Mouse (Mus musculus): ENCODE data around the gene Tor2a. TPM values are rescaled to one million over a fixed set of nuclear protein-coding genes. Genes with fewer than 3 reads are reported as not detected.

The Tor2a gene
- total RNA-seq, 2 experiments from 2014 or later, result 4.9 to 5.7 TPM

GRCm38 (mm10) chr2:32729547-32729946 is 27.5 kb upstream of the Tor2a start:
- no peak for DNase-seq

- no peak for DNase-seq
These were observed 26.2 kb upstream of the Tor2a start for GRCm38 (mm10) chr2:32730854-32731253.

GRCm38 (mm10) chr2:32731911-32732310 is 25.1 kb upstream of the Tor2a start:
- no peak for DNase-seq

GRCm38 (mm10) chr2:32732695-32733094 is 24.3 kb upstream of the Tor2a start:
- DNase-seq, result no peak

GRCm38 (mm10) chr2:32734480-32734879 is 22.6 kb upstream of the Tor2a start:
- no peak for DNase-seq

- DNase-seq, result peak; percentile 71
These were observed 22.1 kb upstream of the Tor2a start for GRCm38 (mm10) chr2:32734933-32735332.

GRCm38 (mm10) chr2:32736306-32736829 is 20.7 kb upstream of the Tor2a start:
- DNase-seq, result no peak

GRCm38 (mm10) chr2:32737008-32737407 is 20.0 kb upstream of the Tor2a start:
- no peak for DNase-seq

- no peak for DNase-seq
These were observed 17.7 kb upstream of the Tor2a start for GRCm38 (mm10) chr2:32739311-32739710.

GRCm38 (mm10) chr2:32740916-32741272 is 16.1 kb upstream of the Tor2a start, which contains the start of gene 6330409D20Rik:
Gene 6330409D20Rik, minus strand, starts transcription at chr2:32741016.
- no peak for DNase-seq

- DNase-seq, result no peak
These were observed 15.5 kb upstream of the Tor2a start for GRCm38 (mm10) chr2:32741273-32742172.

GRCm38 (mm10) chr2:32742173-32742531 is 14.9 kb upstream of the Tor2a start:
- DNase-seq, result no peak

- no peak for DNase-seq
These were observed 12.6 kb upstream of the Tor2a start for GRCm38 (mm10) chr2:32744272-32744982.

- DNase-seq, result no peak
These were observed 8.0 kb upstream of the Tor2a start for GRCm38 (mm10) chr2:32749082-32749481.

GRCm38 (mm10) chr2:32750199-32750598 is 6.8 kb upstream of the Tor2a start:
- no peak for DNase-seq

GRCm38 (mm10) chr2:32750887-32751664 is 6.0 kb upstream of the Tor2a start:
- no peak for DNase-seq

GRCm38 (mm10) chr2:32751665-32752033 is 5.4 kb upstream of the Tor2a start:
- no peak for DNase-seq

- no peak for DNase-seq
These were observed 4.9 kb upstream of the Tor2a start for GRCm38 (mm10) chr2:32752181-32752580.

- DNase-seq, result no peak
These were observed 369 bp upstream of the Tor2a start for GRCm38 (mm10) chr2:32756674-32757055.

GRCm38 (mm10) chr2:32758503-32758902 is 1.5 kb downstream of the Tor2a start:
- DNase-seq, result no peak

GRCm38 (mm10) chr2:32759001-32759400 is 2.0 kb downstream of the Tor2a start:
- no peak for DNase-seq

GRCm38 (mm10) chr2:32761361-32761760 is 4.3 kb downstream of the Tor2a start:
- DNase-seq, result no peak

- DNase-seq, result no peak
These were observed 4.8 kb downstream of the Tor2a start for GRCm38 (mm10) chr2:32761859-32762258.
